Mouse (Mus musculus) kidney, postnatal 10 days (tissue): ENCODE data around the gene Ifi27.
"Not testable (repeated sequence)": the region's sequence is repeated elsewhere in the genome, so short reads cannot be mapped to it uniquely, and the experiment has no call there.

Source experiments
- DNase-seq: peaks from one replicate; pipeline ENCODE4 v3.0.0; 2021; ENCODE audit warnings: mixed read lengths

Ifi27 gene

GRCm38 (mm10) chr12:103433986-103434731, at the start of gene Ifi27:
Gene Ifi27 (plus strand): TSS chr12:103434211.
- peak; percentile 73 for DNase-seq

- peak; percentile 98 for DNase-seq
Measured at GRCm38 (mm10) chr12:103388505-103389347, 45.3 kb upstream of the Ifi27 start, which contains the start of gene Otub2. Gene Otub2 (plus strand): TSS chr12:103388682.

- DNase-seq, result no peak
Measured at GRCm38 (mm10) chr12:103389348-103389727, 44.7 kb upstream of the Ifi27 start.

- no peak for DNase-seq
Measured at GRCm38 (mm10) chr12:103389982-103390381, 44.0 kb upstream of the Ifi27 start.

GRCm38 (mm10) chr12:103391098-103391497, 42.9 kb upstream of the Ifi27 start:
- DNase-seq, result no peak

GRCm38 (mm10) chr12:103393528-103393927, 40.5 kb upstream of the Ifi27 start:
- DNase-seq, result no peak

GRCm38 (mm10) chr12:103395486-103396275, 38.3 kb upstream of the Ifi27 start:
- DNase-seq, result no peak

- no peak for DNase-seq
Measured at GRCm38 (mm10) chr12:103396751-103397150, 37.3 kb upstream of the Ifi27 start.

- no peak for DNase-seq
Measured at GRCm38 (mm10) chr12:103404131-103404530, 29.9 kb upstream of the Ifi27 start.

- DNase-seq, result no peak
Measured at GRCm38 (mm10) chr12:103407720-103408119, 26.3 kb upstream of the Ifi27 start, which contains the start of gene 9330161L09Rik. Gene 9330161L09Rik (minus strand): TSS chr12:103407820.

GRCm38 (mm10) chr12:103408144-103408543, 25.9 kb upstream of the Ifi27 start:
- DNase-seq, result no peak

- DNase-seq, result no peak
Measured at GRCm38 (mm10) chr12:103425016-103425728, 8.8 kb upstream of the Ifi27 start.

- peak; percentile 98 for DNase-seq
Measured at GRCm38 (mm10) chr12:103425729-103426470, 8.1 kb upstream of the Ifi27 start, which contains the start of gene Ddx24. Gene Ddx24 (minus strand): TSS chr12:103425830.

GRCm38 (mm10) chr12:103426710-103427109, 7.3 kb upstream of the Ifi27 start:
- peak; percentile 26 for DNase-seq

- DNase-seq, result no peak
Measured at GRCm38 (mm10) chr12:103433430-103433829, 581 bp upstream of the Ifi27 start.

- DNase-seq, result no peak
Measured at GRCm38 (mm10) chr12:103434861-103435260, 850 bp downstream of the Ifi27 start.

GRCm38 (mm10) chr12:103437601-103438000, 3.6 kb downstream of the Ifi27 start:
- DNase-seq, result no peak

- no peak for DNase-seq
Measured at GRCm38 (mm10) chr12:103443524-103443923, 9.5 kb downstream of the Ifi27 start, which contains the start of gene Ifi27l2a. Gene Ifi27l2a (minus strand): TSS chr12:103443680.

- DNase-seq, result not testable (repeated sequence)
Measured at GRCm38 (mm10) chr12:103444261-103444660, 10.2 kb downstream of the Ifi27 start.

GRCm38 (mm10) chr12:103445060-103445459, 11.0 kb downstream of the Ifi27 start:
- DNase-seq, result no peak

- no peak for DNase-seq
Measured at GRCm38 (mm10) chr12:103453361-103453760, 19.4 kb downstream of the Ifi27 start.
